Mouse (Mus musculus) liver, embryonic 12.5 days (tissue): ENCODE data around the gene Dennd2a. TPM values are rescaled to one million over a fixed set of nuclear protein-coding genes. Genes with fewer than 3 reads are reported as not detected.

ENCODE experiments used
- ATAC-seq: fragments of 200-750 bp; cut with Nextera tagmentation; 2 replicates; pipeline ENCODE4 v1.8.0; 2017; ENCODE audit warnings: moderate number of reproducible peaks, mild to moderate bottlenecking, moderate library complexity
- H3K27ac ChIP-seq: fragments of 300-500 bp; sonication (generic); 2 replicates; pipeline ENCODE4 v1.5.1; 2016; ENCODE audit warnings: mild to moderate bottlenecking
- H3K27me3 ChIP-seq: fragments of 300-500 bp; sonication (generic); replicated peaks from 2 replicates; pipeline ENCODE4 v1.6.1; 2016; ENCODE audit warnings: mild to moderate bottlenecking, moderate library complexity
- H3K36me3 ChIP-seq: fragments of 300-500 bp; sonication (generic); 2 replicates; pipeline ENCODE4 v1.6.1; 2016; ENCODE audit warnings: mild to moderate bottlenecking, moderate library complexity
- H3K4me1 ChIP-seq: fragments of 300-500 bp; sonication (generic); 2 replicates; pipeline ENCODE4 v1.6.1; 2016
- H3K4me2 ChIP-seq: fragments of 300-500 bp; sonication (generic); 2 replicates; pipeline ENCODE4 v1.6.1; 2016; ENCODE audit warnings: mild to moderate bottlenecking, moderate library complexity
- H3K4me3 ChIP-seq: fragments of 300-500 bp; sonication (generic); 2 replicates; pipeline ENCODE4 v1.5.1; 2016; ENCODE audit warnings: mild to moderate bottlenecking, moderate library complexity
- H3K9ac ChIP-seq: fragments of 300-500 bp; sonication (generic); 2 replicates; pipeline ENCODE4 v1.6.1; 2016; ENCODE audit warnings: mild to moderate bottlenecking, moderate library complexity
- H3K9me3 ChIP-seq: fragments of 300-500 bp; sonication (generic); replicated peaks from 2 replicates; pipeline ENCODE4 v1.6.1; 2016; ENCODE audit warnings: mild to moderate bottlenecking, moderate library complexity
- WGBS: fragments of 180-500 bp; shearing (Covaris S2); methylation state at CpG from one replicate; pipeline ENCODE4 v1.1.7; 2016; ENCODE audit not compliant: insufficient replicate concordance; 5-methylcytosine and 5-hydroxymethylcytosine counted together
- polyA plus RNA-seq: library from polyadenylated mRNA; unstranded; fragments of >200 nt; fragmentation: Nextera tagmentation; extraction: Ambion mirVana; gene quantifications from 2 replicates; pipeline ENCODE4 v1.2.1, GENCODE M21; 2016

Dennd2a gene
- polyA plus RNA-seq, 1 experiment from 2014 or later = 5.0 TPM

GRCm38 (mm10) chr6:39534944-39535343 lies 22.7 kb downstream of the Dennd2a start:
- Histone ChIP-seq H3K4me2 (no peak overlapping the region), H3K4me3 (no peak overlapping the region), H3K9me3 (no peaks in the 10 kb centered on the region), H3K36me3 (no peaks in the 10 kb centered on the region), H3K27ac (no peak overlapping the region), H3K9ac (no peak overlapping the region), H3K4me1 (peaks cover 16% of the 10 kb centered on the region), H3K27me3 (no peaks in the 10 kb centered on the region)
- ATAC-seq = no peak

DNA sequence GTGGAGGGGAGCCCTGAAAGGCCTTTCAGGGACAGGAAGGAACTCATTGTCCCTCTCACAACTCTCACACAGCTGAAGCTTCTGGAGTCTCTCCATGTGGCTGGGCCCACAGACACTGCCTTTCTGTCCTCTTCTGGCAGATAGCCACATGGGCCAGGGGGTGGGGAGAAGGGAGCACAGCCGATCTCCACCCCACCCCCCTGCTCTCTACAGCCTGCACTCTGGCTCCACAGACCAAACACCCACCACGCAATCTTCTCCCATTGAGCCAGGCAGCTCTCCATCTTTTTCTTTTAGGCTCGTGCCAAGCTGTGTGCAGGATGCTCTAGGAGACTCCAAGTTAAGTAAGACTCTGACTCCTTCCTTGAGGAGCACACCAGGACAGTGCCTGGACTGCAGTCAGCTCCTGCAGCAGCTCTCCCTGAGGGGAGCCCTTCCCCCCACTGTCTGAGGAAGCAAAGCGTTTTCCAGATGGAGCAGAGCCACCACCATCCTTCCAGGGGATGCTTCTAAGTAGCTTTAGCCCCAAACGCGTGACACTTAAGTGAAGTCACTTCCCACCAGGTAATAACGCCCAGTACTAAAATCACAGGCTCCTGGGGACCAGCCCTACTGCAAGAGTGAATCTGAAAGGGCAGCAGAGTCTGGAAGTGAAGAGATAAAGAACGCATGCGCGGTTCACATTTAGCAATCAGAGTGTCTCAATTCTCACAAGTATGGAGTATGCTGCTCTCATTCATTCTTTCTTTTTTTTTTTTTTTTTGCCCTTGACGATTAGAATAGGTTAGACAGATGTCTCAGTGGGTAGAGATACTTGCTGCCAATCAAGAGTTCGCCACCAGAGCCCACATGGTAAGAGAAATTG lies 28.8 kb downstream of the Dennd2a start:
- no peaks in the 10 kb centered on the region for H3K27me3 ChIP-seq
- no peaks in the 10 kb centered on the region for H3K36me3 ChIP-seq
- H3K27ac ChIP-seq = no peak overlapping the region
- 39% methylated on average over 12 of the region's 12 CpGs for WGBS
- H3K4me2 ChIP-seq = no peak overlapping the region
- ATAC-seq = no peak
- no peak overlapping the region for H3K4me3 ChIP-seq
- no peaks in the 10 kb centered on the region for H3K9me3 ChIP-seq
- peaks cover 10% of the 10 kb centered on the region; the same call in 1 of the 2 replicates for H3K4me1 ChIP-seq
- H3K9ac ChIP-seq = no peak overlapping the region

DNA sequence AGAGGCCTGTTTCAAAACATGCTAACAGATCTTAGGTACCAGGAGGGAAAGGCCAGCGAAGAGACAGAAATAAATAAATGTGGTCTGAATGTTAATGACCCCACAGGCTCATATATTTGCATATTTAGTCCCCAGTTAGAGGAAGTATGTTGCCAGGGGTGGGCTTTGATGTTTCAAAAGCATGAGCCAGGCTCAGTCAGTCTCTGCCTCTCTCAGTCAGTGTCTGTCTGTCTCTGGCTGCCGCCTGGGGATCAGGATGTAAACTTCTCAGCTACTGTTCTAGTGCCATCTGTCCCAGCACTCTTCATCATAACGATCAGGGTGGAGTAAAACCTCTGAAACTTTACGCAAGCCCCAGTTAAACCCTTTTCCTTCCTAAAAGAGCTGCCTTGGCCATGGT lies 29.9 kb downstream of the Dennd2a start:
- Histone ChIP-seq H3K4me2 (no peak overlapping the region), H3K36me3 (no peaks in the 10 kb centered on the region), H3K27ac (no peak overlapping the region), H3K4me3 (no peak overlapping the region), H3K27me3 (no peaks in the 10 kb centered on the region), H3K9ac (no peak overlapping the region), H3K9me3 (no peaks in the 10 kb centered on the region), H3K4me1 (peaks cover 10% of the 10 kb centered on the region; the same call in 1 of the 2 replicates)
- WGBS = 57% methylated on average over 4 of the region's 4 CpGs
- ATAC-seq = no peak

DNA sequence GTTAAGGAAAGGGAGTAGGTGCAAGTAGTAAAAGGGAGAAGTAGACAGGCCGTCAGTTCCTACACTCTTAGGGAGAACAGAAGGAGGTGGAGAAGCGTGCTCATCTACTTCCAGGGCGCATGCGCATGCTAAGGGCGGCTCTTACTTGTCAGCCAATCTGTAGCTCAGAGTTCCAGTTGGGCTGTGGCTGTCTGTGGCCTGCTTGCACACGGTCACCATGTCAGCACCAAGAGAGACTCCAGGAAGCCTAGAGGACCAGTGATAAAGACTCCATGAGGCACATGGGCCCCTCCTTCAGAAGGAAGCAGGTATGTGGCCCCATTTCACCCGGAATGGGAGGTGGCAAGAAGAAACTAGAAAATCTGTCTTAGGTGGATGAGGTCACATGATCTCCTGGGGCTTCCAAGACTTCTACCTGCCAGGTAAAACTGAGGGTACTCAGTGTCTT lies 30.3 kb downstream of the Dennd2a start:
- no peaks in the 10 kb centered on the region for H3K9me3 ChIP-seq
- H3K4me1 ChIP-seq = peaks cover 12% of the 10 kb centered on the region; the same call in 1 of the 2 replicates
- no peak overlapping the region for H3K9ac ChIP-seq
- H3K27ac ChIP-seq = no peak overlapping the region
- H3K27me3 ChIP-seq = no peaks in the 10 kb centered on the region
- peaks cover 3% of the 10 kb centered on the region; the same call in 1 of the 2 replicates for H3K36me3 ChIP-seq
- ATAC-seq = no peak
- no peak overlapping the region for H3K4me3 ChIP-seq
- WGBS = 58% methylated on average over 7 of the region's 7 CpGs
- no peak overlapping the region for H3K4me2 ChIP-seq

DNA sequence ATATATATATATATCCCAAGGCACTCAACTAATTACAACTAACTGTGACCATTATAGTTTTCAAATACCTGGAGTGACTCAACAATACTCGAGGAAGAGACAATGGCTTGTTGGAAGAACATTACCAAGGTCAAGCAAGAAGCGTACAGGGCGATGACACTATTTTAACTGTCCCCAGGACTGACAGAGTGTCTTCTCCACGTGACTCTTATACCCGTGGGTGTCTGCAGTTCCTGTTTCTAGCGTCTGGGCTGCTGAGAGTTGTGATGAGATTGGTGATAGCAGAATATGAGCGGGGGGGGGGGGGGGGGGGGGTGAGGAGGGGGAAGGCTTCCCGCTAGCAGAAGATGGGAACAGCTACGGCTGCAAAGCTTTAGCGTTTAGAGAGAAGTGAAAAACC lies 30.9 kb downstream of the Dennd2a start:
- Histone ChIP-seq H3K9ac (no peak overlapping the region), H3K4me1 (peaks cover 13% of the 10 kb centered on the region; the same call in 1 of the 2 replicates), H3K27me3 (no peaks in the 10 kb centered on the region), H3K9me3 (no peaks in the 10 kb centered on the region), H3K36me3 (peaks cover 3% of the 10 kb centered on the region; the same call in 1 of the 2 replicates), H3K27ac (no peak overlapping the region), H3K4me3 (no peak overlapping the region), H3K4me2 (no peak overlapping the region)
- ATAC-seq = no peak
- 40% methylated on average over 10 of the region's 10 CpGs for WGBS

GRCm38 (mm10) chr6:39523161-39523560 lies 34.5 kb downstream of the Dennd2a start:
- H3K4me2 ChIP-seq = no peak overlapping the region
- H3K9ac ChIP-seq = no peak overlapping the region
- H3K27ac ChIP-seq = no peak overlapping the region
- ATAC-seq = no peak
- H3K4me1 ChIP-seq = 0 out of 2 replicates have a peak, but pooled peaks cover 3% of the 10 kb centered on the region
- H3K4me3 ChIP-seq = no peak overlapping the region
- H3K9me3 ChIP-seq = no peaks in the 10 kb centered on the region
- WGBS = 80% methylated on average over 13 of the region's 13 CpGs
- peaks cover 12% of the 10 kb centered on the region; the same call in 1 of the 2 replicates for H3K36me3 ChIP-seq
- no peaks in the 10 kb centered on the region for H3K27me3 ChIP-seq

DNA sequence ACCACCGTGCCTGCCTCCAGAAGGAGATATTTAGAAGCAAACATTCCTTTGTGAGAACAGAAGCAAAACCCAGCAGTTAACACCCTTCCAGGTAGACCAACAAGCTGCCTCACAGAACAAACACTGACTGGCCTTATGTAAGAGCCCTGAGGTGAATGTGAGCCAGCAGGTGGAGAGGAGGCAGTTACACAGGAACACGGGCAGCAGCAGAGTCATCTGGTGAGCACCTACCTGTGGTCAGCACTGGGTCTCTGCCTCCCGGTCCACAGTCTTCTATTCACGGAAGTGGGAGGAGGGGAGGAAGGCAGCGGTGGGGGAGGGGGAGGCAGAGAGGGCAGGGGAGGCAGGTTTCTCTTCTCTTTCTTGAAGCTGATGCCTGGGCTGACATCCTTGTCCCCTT lies 35.2 kb downstream of the Dennd2a start:
- Histone ChIP-seq H3K9ac (no peak overlapping the region), H3K36me3 (peaks cover 12% of the 10 kb centered on the region; the same call in 1 of the 2 replicates), H3K27me3 (no peaks in the 10 kb centered on the region), H3K4me1 (0 out of 2 replicates have a peak, but pooled peaks cover 3% of the 10 kb centered on the region), H3K4me2 (no peak overlapping the region), H3K4me3 (no peak overlapping the region), H3K27ac (no peak overlapping the region), H3K9me3 (no peaks in the 10 kb centered on the region)
- ATAC-seq = no peak
- WGBS = 35% methylated on average over 5 of the region's 5 CpGs

DNA sequence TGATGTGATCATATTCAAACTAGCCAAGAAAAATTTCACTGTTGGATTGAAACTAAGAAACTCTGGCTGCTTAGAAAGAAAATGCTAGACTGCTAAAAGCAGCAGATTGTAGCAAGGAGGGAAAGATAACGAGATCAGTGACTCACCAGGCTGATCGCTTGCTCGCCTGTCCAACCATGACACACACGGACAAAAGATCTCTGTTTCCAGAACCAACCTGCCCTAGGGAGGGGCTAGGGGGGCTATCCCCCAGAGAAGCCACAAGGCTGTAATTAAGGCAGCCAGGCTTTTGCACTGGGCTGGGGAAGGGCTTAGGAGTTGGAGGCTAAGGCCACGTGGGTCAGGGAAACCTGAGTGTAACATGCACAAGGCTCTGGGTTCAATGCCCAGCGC lies 41.9 kb downstream of the Dennd2a start:
- Histone ChIP-seq H3K4me2 (no peak overlapping the region), H3K27ac (peak overlapping the region; percentile 10; the same call in 1 of the 2 replicates)

DNA sequence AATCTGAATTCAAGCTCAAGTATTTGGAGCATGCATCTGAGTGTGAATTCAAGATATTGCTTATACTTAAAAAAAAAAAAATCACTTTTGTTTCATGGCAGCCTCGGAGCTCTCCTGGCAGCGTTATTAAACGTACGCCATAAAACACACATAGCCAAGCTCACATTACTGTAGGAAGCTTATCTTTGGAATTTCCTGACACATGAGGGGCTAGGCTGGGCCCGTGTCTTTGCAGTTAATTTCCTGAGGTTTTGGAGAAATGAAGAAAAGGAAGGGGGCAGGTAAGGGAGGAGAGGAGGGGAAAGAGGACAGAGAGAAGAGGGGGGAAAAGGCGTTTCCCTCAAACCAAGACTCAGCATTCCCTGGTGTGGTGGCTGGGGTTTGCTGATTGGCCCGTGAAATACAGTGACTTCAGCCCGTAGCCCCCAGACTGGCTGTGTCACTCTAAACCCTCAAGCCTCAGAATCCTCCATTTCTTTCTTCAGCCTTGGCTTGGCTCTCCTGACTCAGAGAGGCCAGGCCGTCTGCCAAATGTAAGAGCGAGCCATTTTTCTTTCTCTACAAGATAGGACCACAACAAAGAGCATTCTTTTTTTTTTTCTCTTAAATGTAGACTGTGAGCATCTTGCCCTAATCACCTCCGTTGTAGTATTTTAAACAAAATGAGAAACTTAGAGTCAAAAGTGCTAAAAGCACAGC lies 42.5 kb downstream of the Dennd2a start:
- H3K4me2 ChIP-seq = no peak overlapping the region
- WGBS = 41% methylated on average over 11 of the region's 11 CpGs
- ATAC-seq = no peak

More for the DNA sequence above, 41.9 kb downstream of the Dennd2a start:
- no peak for ATAC-seq
- no peaks in the 10 kb centered on the region for H3K27me3 ChIP-seq
- no peaks in the 10 kb centered on the region for H3K4me1 ChIP-seq
- H3K4me3 ChIP-seq = no peak overlapping the region
- peaks cover 9% of the 10 kb centered on the region; the same call in 1 of the 2 replicates for H3K36me3 ChIP-seq
- no peaks in the 10 kb centered on the region for H3K9me3 ChIP-seq
- H3K9ac ChIP-seq = no peak overlapping the region
- WGBS = 31% methylated on average over 6 of the region's 6 CpGs

GRCm38 (mm10) chr6:39503476-39503875 lies 54.2 kb downstream of the Dennd2a start:
- ATAC-seq = no peak
- WGBS = 51% methylated on average over 7 of the region's 7 CpGs
- peaks cover 8% of the 10 kb centered on the region; the same call in 1 of the 2 replicates for H3K36me3 ChIP-seq

More for the DNA sequence above, 42.5 kb downstream of the Dennd2a start:
- H3K9me3 ChIP-seq = no peaks in the 10 kb centered on the region
- no peak overlapping the region for H3K4me3 ChIP-seq
- no peak overlapping the region for H3K27ac ChIP-seq
- H3K9ac ChIP-seq = no peak overlapping the region
- H3K4me1 ChIP-seq = no peaks in the 10 kb centered on the region
- no peaks in the 10 kb centered on the region for H3K27me3 ChIP-seq
- peaks cover 4% of the 10 kb centered on the region; the same call in 1 of the 2 replicates for H3K36me3 ChIP-seq

DNA sequence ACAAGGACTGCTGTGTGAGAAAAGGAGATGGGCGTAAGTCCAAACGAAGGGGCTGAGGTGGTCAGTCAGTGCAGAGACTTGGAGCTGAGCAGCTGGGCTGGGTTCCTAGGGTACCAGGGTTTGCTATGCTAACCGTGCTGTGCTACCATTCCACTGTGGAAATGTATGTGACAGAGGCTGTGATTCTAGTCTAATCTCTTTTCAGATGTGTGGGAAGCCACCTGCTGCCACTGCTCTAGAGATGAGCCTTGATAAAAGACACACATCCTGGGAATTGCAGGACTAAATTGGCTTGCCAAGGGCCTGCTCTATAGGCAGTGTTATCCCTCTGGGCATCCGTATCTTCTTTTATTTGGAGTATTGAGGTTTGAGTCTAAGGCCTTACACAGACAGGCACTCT lies 60.5 kb downstream of the Dennd2a start:
- ATAC-seq = no peak
- Histone ChIP-seq H3K4me2 (no peak overlapping the region), H3K9ac (no peak overlapping the region), H3K36me3 (peaks cover 4% of the 10 kb centered on the region), H3K4me1 (0 out of 2 replicates have a peak, but pooled peaks cover 5% of the 10 kb centered on the region), H3K27ac (no peak overlapping the region), H3K27me3 (no peaks in the 10 kb centered on the region), H3K4me3 (no peak overlapping the region), H3K9me3 (no peaks in the 10 kb centered on the region)
- 76% methylated on average over 4 of the region's 4 CpGs for WGBS

More at GRCm38 (mm10) chr6:39503476-39503875, 54.2 kb downstream of the Dennd2a start:
- Histone ChIP-seq H3K9ac (no peak overlapping the region), H3K9me3 (no peaks in the 10 kb centered on the region), H3K4me3 (no peak overlapping the region), H3K4me1 (no peaks in the 10 kb centered on the region), H3K27me3 (no peaks in the 10 kb centered on the region), H3K4me2 (no peak overlapping the region), H3K27ac (no peak overlapping the region)
